Mouse (Mus musculus) pancreas, adult 10 weeks (tissue): ENCODE measurements around the gene Mrps18c. TPM values are rescaled to one million over a fixed set of nuclear protein-coding genes. Genes with fewer than 3 reads are reported as not detected.

ENCODE experiments used
- polyA plus RNA-seq: library from polyadenylated mRNA; stranded (reverse); fragments of 350-450 nt; fragmentation: Illumina TruSeq; extraction: RNeasy Lipid Tissue Mini Kit (QIAGEN cat#74804); gene quantifications from one replicate; pipeline ENCODE4 v1.2.3, GENCODE M21; 2015; ENCODE audit warnings: low read depth, low replicate concordance; ENCODE audit not compliant: insufficient read depth

Gene Mrps18c
- 18.7 TPM for polyA plus RNA-seq

GRCm38 (mm10) chr5:100798165-100798860 is at the start of gene Mrps18c, which contains the start of gene Helq:
TSS of gene Mrps18c (plus strand) at chr5:100798627.
TSS of gene Helq (minus strand) at chr5:100798598.

GRCm38 (mm10) chr5:100820483-100821184 is 22.2 kb downstream of the Mrps18c start, which contains the start of gene Abraxas1:
TSS of gene Abraxas1 (minus strand) at chr5:100820965.

GRCm38 (mm10) chr5:100845485-100845847 is 47.0 kb downstream of the Mrps18c start, which contains the start of gene Gpat3:
TSS of gene Gpat3 (plus strand) at chr5:100845713.

Other genes with a start within 250 kb of the Mrps18c start
- gene Plac8, start 226.4 kb upstream of the Mrps18c start, polyA plus RNA-seq: 6.4 TPM
- 17.4 TPM for gene Coq2, start 123.5 kb upstream of the Mrps18c start, polyA plus RNA-seq
- gene Hpse, start 78.9 kb upstream of the Mrps18c start, polyA plus RNA-seq: 1.4 TPM
- gene Helq, start within 50 bp of the Mrps18c start, polyA plus RNA-seq: 8.1 TPM
- 1.00 TPM for gene Abraxas1, start 22.3 kb downstream of the Mrps18c start, polyA plus RNA-seq
- 0.87 TPM for gene Gpat3, start 47.1 kb downstream of the Mrps18c start, polyA plus RNA-seq